Mouse (Mus musculus) left cerebral cortex, adult 9 months (tissue): ENCODE results near the gene Cxcr5.

Source experiments
- DNase-seq, 2 experiments: peaks; one replicate each; pipeline ENCODE4 v3.0.0; 2022; ENCODE audit warnings: low spot score in 2 of 2

Gene Cxcr5

DNA sequence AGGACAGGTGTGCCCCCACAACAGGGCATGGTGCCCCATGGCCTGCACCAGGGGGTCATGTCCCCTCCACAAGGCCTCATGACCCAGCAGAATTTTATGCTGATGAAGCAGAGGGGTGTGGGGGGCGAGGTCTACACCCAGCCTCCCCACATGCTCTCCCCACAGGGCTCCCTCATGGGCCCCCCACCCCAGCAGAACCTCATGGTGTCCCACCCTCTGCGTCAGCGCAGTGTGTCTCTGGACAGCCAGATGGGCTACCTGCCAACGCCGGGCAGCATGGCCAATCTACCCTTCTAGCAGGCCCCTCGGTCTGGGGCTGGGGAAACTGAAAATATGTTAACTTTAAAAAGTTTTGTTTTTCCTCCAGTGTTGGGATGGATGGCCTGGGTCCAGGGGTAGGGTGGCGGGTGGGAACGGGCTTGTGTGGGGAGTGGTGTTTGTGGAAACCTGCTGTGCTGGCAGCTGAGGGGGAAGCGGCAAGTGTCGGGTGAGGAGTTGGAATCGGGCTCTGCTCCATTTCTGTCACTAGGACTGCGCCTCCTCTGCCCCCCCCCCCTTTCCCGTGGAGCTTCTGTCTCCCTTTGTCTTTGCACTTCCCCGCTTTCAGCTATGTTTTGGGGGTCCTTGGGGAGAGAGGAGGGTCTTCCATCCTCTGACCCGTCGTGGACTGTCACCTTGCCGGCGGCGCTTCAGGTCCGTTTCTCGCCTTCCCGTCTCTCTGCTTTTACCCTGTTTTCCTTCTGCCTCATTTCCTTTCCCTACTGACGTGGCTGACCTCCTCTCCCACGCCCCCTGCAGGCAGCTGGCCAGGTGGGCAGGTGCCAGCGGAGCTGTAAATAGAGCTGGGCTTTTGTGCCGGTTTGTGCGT is 52.0 kb downstream of the Cxcr5 start:
- peak in 1 of 2 experiments; percentile 85 for DNase-seq

DNA sequence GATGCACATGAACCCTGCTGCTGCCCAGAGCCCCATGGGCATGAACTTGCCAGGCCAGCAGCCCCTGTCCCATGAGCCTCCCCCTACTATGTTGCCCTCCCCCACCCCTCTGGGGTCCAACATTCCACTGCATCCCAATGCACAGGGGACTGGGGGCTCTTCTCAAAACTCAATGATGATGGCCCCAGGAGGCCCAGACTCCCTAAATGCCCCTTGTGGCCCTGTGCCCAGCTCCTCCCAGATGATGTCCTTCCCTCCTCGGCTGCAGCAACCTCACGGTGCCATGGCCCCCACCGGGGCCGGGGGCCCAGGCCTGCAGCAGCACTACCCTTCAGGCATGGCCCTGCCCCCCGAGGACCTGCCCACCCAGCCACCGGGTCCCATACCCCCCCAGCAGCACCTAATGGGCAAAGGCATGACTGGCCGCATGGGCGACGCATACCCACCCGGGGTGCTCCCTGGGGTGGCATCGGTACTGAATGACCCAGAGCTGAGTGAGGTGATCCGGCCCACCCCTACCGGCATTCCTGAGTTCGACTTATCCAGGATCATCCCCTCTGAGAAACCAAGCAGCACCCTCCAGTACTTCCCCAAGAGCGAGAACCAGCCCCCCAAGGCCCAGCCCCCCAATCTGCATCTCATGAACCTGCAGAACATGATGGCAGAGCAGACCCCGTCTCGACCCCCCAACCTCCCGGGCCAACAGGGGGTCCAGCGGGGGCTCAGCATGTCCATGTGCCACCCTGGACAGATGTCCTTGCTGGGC is 52.8 kb downstream of the Cxcr5 start:
- DNase-seq: no peak

DNA sequence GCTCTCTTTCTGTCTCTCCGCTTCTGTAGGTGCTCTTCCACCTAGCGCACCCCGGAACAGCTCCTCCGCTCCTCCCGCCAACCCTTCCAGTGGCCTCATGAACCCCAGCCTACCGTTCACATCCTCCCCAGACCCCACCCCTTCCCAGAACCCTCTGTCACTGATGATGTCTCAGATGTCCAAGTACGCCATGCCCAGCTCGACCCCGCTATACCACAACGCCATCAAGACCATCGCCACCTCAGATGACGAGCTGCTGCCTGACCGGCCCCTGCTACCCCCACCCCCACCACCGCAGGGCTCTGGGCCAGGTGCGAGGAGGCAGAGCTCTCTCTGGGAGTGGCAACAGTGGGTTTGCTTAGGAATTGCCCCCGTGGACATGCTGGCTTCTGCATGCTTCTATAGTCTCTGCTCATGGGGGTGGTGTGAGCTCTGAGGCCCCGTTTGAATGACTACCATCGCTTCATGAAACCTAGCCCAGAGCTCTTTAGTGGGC is 53.5 kb downstream of the Cxcr5 start:
- DNase-seq: no peak

DNA sequence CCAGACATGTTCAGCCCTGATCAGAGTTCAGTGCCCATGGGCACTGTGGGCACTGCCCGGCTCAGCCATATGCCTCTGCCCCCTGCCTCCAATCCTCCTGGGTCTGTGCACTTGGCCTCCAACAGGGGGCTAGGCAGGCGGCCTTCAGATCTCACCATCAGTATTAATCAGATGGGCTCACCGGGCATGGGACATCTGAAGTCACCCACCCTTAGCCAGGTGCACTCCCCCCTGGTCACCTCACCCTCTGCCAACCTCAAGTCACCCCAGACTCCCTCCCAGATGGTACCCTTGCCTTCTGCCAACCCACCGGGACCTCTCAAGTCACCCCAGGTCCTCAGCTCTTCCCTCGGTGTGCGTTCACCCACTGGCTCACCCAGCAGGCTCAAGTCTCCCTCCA is 54.3 kb downstream of the Cxcr5 start:
- DNase-seq: no peak

DNA sequence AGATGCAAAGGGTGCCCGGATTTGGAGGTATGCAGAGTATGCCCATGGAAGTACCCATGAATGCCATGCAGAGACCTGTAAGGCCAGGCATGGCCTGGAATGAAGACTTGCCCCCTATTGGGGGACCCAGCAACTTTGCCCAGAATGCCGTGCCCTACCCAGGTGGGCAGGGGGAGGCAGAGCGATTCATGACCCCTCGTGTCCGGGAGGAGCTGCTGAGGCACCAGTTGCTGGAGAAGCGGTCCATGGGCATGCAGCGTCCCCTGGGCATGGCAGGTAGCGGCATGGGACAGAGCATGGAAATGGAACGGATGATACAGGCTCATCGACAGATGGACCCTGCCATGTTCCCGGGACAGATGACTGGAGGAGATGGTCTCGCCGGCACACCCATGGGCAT is 55.1 kb downstream of the Cxcr5 start:
- DNase-seq: no peak

DNA sequence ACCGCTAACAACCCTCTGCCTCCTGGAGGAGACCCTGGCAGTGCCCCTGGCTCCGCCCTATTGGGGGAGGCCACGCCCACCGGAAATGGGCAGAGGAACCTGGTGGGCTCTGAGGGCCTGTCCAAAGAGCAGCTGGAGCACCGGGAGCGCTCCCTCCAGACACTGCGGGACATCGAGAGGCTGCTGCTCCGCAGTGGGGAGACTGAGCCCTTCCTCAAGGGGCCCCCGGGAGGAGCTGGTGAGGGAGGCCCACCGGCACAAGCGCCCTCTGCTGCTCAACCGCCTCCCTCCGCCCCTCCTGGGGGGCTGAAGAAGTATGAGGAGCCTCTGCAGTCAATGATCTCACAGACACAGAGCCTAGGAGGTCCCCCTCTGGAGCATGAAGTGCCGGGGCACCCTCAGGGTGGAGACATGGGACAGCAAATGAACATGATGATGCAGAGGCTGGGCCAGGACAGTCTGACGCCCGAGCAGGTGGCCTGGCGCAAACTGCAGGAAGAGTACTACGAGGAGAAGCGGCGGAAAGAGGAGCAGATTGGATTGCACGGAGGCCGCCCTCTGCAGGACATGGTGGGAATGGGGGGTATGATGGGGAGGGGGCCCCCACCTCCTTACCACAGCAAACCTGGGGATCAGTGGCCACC is 55.7 kb downstream of the Cxcr5 start:
- no peak for DNase-seq

DNA sequence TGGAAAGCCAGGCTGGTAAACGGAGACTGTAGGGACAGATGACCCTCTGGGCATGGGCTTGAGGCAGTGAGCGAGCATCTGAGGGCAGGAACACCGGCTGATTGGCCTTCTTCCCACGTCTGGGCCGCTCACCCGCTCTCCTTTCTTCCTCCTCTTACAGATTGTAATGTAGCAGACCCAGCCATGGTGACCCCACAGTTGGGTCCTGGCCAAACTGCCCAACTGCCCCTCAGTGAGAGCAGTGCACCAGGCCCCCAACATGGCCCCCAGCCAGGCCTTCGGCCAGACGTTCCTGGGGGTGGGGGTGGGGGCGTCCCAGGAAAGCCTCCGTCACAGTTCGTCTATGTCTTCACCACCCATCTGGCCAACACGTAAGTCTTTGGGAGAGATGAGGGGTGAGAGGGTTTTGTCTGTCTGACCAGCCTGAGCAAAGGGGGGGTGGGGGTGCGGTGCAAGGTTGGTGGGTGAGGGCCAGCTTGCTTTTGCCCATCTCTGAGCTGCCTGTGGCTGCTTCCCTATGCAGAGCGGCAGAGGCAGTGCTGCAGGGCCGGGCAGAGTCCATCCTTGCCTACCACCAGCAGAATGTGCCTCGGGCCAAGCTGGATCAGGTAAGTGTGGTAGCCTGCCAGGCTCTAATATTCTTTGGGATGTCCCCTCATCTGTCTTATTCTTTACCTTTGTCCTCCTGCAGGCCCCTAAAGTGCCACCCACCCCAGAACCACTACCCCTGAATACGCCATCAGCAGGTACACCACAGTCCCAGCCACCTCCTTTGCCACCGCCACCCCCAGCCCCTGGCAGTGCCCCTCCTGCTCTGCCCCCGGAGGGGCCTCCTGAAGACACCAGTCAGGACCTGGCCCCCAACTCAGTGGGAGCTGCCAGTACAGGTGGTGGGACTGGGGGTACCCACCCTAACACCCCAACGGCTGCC is 56.5 kb downstream of the Cxcr5 start:
- no peak for DNase-seq

DNA sequence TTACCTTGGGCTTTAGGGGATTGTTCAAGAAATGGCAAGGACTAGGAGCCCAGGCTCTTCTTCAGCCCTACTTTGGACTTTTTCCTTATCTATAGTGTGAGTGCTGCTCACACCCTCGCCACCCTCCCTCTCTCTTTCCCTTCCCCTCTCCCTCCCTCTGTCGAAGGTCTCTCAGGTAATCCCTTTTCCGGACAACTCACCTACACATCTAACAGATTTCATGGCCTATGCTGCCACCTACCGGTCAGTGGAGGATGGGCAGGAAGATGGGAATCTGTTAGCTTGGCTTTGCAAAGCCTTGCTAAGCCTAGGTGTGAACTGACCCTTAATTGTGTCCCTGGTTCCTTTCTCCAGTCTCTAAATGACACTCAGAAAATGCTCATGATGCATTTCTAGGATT is 59.7 kb downstream of the Cxcr5 start:
- DNase-seq: peak in 1 of 2 experiments; percentile 87

DNA sequence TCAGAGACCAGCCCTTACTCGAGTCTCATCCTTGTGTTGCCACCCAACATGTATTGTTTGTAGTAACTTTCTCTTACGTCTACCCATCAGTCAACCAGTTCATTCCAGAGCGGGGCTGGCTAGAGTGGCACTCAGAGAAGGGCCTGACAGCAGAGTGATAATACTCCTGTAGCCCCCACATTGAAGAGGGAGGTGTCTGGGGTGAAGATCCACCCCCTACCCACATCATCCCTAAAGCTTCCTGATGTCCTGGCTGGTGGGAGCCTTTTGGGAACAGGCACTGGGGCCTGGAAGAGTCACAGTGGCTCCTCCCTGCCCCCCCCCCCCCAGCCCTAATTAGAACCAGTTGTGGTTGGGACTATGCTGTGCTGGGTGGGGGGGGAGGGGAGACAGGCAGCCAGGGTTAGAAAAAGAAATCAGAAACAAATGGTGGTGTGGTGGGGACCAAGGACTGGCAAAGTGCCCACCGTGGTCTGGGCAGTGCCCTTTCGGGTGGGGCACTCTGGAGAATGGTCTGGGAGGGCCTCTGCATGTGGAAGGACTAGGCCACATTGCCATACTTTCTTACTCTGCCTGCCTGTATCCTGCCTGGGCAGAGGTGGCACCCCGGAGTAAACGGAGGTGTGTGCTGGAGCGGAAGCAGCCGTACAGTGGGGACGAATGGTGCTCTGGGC is 60.3 kb downstream of the Cxcr5 start:
- DNase-seq: no peak

DNA sequence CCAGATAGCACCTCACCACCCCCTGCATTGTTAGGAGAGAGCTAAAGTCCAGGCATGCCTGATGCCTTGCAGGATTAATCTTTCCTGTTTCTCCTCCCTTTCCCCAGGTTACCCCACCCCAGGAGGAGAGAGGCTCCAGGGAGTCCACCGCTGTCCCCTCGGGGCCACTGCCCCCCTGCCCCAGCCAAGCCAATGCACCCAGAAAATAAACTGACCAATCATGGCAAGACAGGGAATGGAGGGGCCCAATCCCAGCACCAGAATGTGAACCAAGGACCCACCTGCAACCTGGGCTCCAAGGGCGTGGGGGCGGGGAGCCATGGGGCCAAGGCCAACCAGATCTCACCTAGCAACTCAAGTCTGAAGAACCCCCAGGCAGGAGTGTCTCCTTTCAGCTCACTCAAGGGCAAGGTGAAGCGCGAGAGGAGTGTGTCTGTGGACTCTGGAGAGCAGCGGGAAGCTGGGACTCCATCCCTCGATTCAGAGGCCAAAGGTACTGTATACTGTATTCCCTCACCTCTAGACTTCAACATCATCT is 61.0 kb downstream of the Cxcr5 start:
- DNase-seq: no peak

DNA sequence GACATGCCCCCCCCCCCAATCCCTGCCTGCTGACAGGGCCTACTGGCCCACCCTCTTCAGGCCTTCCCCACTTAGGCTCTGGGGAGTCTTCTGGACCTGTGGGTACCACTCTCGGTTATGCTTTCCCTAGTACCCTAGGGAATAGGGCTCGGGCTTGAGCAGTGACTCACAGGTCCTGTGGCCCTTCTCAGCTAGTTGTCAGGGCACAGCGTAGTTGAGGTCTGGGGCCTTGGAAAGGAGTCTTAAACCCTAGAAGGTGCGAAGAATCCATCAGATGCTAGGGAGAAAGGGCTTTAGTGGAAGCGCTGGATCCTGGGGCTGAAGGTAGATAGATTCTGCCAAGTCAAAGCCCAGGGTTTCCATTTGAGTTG is 61.5 kb downstream of the Cxcr5 start:
- no peak for DNase-seq

DNA sequence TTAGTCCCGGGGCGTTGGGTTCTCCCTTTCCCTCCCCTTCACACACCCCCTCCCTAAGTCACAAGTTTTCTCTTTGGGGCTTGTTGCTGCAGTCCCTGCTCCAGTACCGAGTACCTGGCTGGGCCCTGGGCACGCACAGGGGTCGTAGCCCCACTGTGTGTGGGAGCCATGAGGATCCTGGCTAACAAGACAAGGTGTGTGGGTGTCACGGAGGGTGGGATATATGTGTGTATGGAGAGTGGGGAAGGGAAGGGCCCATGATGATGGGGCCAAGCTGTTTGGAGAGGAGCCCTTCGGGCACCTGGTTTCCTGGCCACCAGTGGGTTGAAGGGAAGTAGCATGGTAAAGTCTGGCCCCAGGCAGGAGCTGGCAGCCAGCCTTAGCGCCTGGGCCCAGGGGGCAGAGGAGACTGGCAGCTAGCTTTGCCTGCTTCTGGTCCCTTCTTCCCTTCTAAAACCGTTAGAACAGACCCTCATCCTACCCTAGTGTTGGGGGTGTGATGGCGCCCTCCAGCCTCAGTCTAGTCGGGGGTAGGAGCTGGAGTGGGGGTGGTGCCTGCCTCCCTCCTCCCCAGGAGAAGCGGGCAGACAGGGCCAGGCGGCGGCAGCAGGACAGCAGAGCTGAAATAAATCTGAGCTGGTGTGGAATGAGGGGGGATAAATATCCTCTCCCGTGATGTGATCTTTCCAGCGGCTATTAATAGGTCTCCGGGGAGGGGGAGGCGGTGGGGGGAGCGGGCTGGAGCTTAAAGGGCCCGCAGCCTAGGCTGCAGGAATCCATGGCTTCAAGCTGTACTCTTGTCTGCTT is 62.1 kb downstream of the Cxcr5 start:
- no peak for DNase-seq

DNA sequence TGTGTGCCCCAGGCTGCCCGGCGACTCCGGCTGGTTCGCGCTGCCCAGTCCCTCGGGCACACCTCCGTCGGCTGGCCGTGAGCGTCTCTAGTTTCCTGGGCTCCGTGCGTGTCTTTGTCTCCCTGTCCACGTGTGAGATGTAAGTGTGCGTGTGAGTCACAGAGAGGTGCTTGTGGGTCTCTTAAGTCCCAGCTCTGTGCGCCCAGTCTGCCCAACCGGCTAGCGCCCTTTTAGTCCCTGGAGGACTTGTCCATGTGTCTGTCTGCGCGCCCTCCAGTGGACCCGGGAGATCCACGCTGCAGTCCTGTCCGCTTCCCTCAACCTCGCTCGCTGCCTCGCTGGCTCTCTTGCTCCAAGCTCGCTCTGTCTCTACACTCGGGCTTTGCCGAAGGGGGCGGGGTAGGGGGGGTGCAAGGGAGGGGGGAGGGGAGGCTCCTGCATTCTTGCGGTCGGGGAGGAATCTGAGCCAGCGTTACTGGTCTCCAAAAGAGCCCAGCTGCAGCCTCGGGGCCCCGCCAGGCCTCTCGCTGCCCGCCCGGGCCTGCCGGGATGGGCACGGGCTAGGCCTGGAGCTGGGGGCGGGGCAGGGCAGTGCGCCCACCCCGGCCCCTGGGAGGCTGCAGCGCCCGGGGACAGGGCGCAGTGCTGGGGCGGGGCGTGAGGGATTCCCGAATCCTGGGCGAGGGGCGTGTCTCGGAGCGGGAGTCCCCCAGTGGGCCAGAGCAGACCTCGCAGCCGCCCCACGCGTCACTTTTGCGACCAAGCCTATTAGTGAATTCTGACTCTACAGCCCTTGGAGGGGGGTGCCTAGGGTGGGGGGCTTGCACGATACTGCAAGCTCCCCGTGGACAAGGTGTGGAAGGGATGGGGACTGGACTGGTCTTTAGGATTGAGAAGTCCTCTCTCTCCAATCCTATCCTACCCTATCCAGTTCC is 63.0 kb downstream of the Cxcr5 start:
- DNase-seq: peak in 1 of 2 experiments; percentile 72

DNA sequence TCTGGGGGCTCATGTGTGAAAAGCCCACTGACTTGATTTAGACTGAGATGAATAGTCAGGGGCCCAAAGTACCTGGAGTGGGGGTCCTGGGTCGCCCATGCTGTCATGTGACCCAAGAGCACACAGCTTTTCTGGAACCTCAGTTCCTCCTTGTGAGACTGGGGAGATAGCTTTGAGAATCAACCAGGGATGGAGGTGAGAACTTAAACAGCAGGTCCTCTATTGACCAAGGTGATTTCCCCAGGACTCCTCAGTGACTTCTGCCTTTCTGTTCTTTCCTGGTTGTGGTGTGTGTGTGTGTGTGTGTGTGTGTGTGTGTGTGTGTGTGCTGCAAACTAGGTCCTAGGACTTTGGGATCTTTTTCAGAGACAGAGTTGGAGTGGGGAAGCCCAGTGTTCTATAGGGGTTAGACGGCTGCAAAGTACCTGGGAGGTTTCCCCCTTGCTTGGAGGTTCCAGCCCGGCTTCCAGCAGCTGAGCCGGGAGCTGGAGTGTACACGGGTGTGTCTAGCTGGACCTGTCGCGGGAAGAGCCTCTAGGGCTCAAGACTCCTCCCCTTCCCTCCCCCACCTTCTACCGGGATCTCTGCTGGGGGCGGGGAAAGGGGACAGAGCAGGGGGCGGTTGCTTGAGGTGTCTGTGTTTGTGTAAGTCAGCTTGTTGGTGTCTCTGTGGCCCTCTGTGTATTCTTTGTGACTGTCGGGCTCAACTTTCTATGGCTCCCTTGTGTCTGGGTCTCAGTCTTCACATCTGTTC is 63.9 kb downstream of the Cxcr5 start:
- DNase-seq: no peak

DNA sequence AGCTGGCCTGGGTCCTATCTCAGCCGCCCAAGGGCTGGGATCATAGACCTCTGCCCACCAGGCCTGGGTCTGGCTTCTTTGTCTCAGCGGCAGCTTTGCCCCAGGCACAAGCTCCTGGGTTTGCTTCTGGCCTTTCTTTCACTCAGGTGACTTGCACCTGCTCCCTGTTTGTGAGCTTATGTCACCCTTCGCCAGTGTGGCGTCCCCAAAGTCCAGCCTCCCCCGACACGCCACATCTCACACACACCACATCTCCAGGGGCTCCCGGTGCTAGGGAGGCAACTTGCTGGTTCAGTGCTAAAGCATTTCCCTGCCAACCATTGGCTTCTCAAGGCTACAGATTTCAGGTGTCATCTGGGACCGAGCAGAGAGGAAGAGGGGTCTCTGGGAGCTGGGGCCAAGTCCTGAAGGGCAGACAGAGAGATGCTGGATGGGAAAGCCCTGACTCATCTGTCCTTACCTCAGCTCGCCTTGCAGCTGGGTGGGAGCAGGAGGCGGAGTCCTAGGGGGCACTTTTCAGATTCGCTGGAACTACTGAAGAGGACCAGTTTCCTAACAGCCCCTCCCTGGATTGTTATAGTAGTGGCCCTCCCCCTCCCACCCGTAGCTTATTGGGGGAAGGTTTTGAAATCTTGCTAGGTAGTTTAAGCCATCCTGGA is 64.7 kb downstream of the Cxcr5 start:
- DNase-seq: no peak

DNA sequence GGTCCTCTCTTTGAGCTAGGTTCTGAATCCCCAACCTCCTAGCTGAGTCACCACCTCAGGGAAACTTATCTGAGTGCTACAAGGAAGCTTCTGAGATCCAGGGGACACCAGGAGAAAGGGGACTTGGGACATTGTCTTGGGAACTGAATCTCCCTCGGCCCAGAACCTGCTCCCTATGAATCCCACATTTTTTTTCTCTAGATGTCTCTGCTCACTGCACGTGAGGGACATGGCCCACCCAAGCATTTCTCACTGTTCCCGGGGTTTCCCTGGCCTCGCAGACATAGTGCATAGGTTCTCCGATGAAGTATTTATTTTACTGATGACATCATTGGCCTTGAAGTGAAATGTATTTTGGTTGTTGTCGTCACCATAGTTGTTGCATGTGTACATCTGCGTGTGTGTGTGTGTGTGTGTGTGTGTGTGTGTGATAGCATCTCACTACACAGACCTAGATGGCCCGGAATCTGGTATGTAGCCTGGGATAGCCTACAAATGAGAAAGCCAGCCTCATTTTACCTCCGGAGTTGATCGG is 65.8 kb downstream of the Cxcr5 start:
- DNase-seq: no peak
